Mouse (Mus musculus) lung, postnatal 0 days (tissue): ENCODE data around the gene Igsf3.

ENCODE experiments used
- CTCF ChIP-seq: IDR thresholded peaks from 2 replicates; pipeline ENCODE4 v1.5.1; 2016; ENCODE audit warnings: antibody characterized with exemption, mild to moderate bottlenecking
- EP300 ChIP-seq: IDR thresholded peaks from 2 replicates; pipeline ENCODE4 v1.6.1; 2016; ENCODE audit warnings: antibody characterized with exemption, mild to moderate bottlenecking, control low read depth

DNA sequence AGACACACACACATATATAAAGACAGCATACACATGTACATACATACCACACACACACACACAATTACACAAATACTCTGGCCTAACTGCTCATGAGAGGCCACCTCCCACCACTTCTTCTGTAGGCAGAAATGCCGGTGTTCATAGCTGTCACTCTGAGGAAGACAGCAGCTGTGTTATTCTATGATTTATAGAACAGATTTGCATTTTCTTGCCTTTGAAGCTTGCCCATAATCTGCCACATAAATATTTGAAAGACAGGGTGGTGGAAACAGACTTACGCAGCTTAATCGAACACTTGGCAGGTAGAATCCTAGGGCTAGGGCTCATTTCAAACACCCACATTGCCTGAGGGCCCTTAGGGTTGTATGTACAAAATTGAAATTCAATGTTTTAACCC lies 32.6 kb upstream of the Igsf3 start:
- no peak for TF ChIP-seq EP300
- TF ChIP-seq CTCF = no peak
